Mouse (Mus musculus): ENCODE measurements at regions not wholly inside any gene's neighbourhood (a gene's known extent, or its start where the extent isn't known, plus 50 kb on each side); places are given as distances from the start of the nearest gene placed in this dataset.

- Histone ChIP-seq H3K36me3 (ENCODE audit: insufficient read depth) (no peaks in the 10 kb centered on the region), H3K27ac (ENCODE audit: low read depth, low read length) (no peak overlapping the region), H3K9me3 (ENCODE audit: low read length) (no peaks in the 10 kb centered on the region), H3K4me3 (ENCODE audit: low read depth, low read length) (no peak overlapping the region), H3K27me3 (ENCODE audit: insufficient read depth, low read length) (no peaks in the 10 kb centered on the region), H3K4me2 (ENCODE audit: low read depth) (no peak overlapping the region), H3K4me1 (ENCODE audit: insufficient read depth) (no peaks in the 10 kb centered on the region), H3K9ac (no peak overlapping the region)
- WGBS, result 87% methylated on average over 2 of the region's 2 CpGs
- ATAC-seq (no peak), DNase-seq (no peak)
- no peak for TF ChIP-seq CTCF (IDR thresholded peaks at IDR 0.05; ENCODE audit: low read depth)
Observed at GRCm38 (mm10) chr11:65333101-65333500, 63.3 kb upstream of the Myocd start.

- Histone ChIP-seq H3K4me2 (ENCODE audit: low read depth) (no peak overlapping the region), H3K4me3 (ENCODE audit: low read depth, low read length) (no peak overlapping the region), H3K27ac (ENCODE audit: low read depth, low read length) (no peak overlapping the region), H3K4me1 (ENCODE audit: insufficient read depth) (no peaks in the 10 kb centered on the region), H3K36me3 (ENCODE audit: insufficient read depth) (no peaks in the 10 kb centered on the region), H3K27me3 (ENCODE audit: insufficient read depth, low read length) (no peaks in the 10 kb centered on the region), H3K9ac (no peak overlapping the region), H3K9me3 (ENCODE audit: low read length) (no peaks in the 10 kb centered on the region)
- no peak for ATAC-seq
- DNase-seq, result no peak
- 45% methylated on average over 4 of the region's 4 CpGs for WGBS
- no peak for TF ChIP-seq CTCF (IDR thresholded peaks at IDR 0.05; ENCODE audit: low read depth)
Observed at GRCm38 (mm10) chr11:65322877-65323440, 53.2 kb upstream of the Myocd start.

All from forebrain, postnatal 0 days (tissue).